Mouse (Mus musculus) A20 (cell line): ENCODE results near the gene Eri2.
A peak's percentile ranks its signal among the peaks of the same experiment; 100 is the strongest.
"Not testable (repeated sequence)": the region's sequence is repeated elsewhere in the genome, so short reads cannot be mapped to it uniquely, and the experiment has no call there.

Source experiments
- DNase-seq: peaks from one replicate; pipeline ENCODE4 v3.0.0-alpha.2; 2011; ENCODE audit warnings: low read depth, low spot score

Eri2 gene

DNA sequence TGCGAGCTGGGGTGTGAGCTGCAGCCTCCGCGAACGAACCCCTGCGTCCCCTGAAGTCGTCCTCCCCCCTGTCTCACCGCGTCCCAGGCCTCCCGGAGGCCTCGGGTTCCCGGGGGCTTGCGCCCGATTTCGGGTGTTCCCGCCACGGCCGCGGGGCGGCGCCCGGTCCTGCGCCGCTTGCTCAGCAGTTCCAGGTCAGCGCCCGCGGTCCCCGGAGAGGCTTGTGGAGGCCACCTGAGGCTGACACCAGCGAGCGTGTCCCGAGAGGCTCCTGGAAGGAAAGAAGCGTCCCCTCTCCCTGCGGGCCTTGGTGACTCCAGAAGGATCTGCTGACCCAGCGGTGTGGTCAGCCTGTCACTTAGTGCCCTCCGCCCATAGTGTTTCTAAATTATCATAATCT, 49.5 kb downstream of the Eri2 start:
- DNase-seq, result peak; percentile 60

DNA sequence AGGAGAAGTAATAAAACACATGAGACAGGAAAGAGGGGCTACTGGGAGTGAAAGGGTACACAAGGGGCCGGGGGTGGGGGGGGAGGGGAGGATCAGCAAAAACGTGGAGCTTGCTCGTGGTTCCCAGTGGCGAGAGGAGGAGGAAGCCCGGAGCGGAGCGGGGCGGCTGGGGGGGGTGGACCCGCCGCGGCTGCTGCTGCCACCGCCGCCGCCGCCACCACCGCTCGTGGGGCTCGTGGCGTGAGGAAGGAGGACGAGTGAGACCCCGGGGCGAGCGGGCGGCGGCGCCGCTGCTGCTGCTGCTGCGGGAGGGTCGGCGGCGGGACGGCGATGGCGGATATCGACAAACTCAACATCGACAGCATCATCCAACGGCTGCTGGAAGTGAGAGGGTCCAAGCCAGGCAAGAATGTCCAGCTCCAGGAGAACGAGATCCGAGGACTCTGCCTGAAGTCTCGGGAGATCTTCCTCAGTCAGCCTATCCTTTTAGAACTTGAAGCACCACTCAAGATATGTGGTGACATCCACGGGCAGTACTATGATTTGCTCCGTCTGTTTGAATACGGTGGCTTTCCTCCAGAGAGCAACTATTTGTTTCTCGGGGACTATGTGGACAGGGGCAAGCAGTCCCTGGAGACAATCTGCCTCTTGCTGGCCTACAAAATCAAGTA, 53.9 kb downstream of the Eri2 start:
- DNase-seq, result not testable (repeated sequence)

DNA sequence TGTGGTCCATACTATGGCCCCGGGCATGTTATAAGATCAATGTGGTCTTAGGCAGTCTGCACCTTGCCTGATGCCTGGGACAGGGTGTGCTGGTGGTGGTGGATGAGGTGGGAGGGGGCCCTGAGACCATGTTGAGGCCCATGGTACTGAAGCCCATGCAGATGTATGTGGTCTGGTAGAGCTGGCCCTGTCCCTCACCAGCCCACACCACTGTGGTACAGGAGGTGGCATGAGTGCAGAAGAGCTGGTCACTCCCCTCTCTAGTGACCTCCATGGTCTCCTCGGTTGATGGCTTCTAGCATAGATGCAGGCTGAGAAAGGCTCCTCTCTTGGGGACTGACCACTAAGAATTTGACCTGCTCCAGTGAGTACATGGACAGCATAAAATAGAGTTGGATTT, 55.0 kb downstream of the Eri2 start:
- no peak for DNase-seq

DNA sequence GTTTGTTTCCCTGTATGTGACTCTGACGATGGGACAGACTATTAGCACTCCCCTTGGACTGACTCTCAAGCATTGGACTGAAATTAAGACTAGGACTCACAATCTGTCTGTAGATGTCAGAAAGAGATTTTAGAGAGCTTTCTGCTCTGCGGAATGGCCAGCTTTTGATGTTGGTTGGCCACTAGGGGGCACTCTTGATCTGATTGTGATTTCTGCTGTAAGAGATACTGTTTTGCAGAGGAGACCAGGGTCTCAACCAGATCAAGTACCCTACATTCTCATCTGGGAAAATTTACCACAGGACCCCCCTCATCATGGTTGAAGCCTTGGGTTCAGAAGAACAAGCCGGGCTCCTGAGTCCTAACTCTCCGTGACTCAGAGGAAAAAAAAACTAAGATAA, 62.6 kb downstream of the Eri2 start:
- peak; percentile 46 for DNase-seq

DNA sequence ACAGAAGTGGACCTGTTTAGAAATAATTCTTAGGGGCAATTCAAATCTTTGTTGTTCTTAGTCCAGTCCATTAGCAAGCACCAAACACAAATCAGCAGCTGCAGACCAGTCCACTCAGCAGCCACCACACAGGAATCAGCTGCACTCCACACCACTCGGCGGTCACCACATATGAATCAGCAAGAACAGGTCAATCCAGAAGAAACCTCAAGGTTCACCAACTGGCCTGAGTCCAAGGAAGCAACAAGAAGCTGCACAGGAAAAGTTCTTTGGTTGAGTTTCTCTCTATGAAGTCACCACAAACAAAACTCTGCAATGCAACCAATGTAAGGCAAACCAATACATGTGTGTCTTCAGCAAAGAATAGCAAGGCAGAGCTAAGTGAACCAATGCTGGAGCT, 66.2 kb downstream of the Eri2 start:
- no peak for DNase-seq

DNA sequence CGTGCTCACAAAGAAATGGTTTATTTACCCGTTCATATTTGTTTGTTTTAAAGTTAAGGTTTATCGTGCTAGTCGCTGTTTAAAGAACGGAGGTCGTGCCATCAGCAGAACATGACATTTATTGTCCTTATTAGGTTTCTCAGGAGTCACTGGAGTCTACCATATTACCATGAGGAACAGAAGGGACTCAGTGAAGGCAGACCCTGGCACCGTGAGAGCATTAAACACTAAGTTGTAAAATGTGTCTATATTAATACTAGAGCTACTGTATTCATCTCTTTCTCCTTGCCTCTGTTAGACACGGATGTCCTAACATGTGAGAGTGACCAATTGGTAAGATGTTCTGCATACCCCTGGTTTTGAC, 72.9 kb downstream of the Eri2 start:
- no peak for DNase-seq

DNA sequence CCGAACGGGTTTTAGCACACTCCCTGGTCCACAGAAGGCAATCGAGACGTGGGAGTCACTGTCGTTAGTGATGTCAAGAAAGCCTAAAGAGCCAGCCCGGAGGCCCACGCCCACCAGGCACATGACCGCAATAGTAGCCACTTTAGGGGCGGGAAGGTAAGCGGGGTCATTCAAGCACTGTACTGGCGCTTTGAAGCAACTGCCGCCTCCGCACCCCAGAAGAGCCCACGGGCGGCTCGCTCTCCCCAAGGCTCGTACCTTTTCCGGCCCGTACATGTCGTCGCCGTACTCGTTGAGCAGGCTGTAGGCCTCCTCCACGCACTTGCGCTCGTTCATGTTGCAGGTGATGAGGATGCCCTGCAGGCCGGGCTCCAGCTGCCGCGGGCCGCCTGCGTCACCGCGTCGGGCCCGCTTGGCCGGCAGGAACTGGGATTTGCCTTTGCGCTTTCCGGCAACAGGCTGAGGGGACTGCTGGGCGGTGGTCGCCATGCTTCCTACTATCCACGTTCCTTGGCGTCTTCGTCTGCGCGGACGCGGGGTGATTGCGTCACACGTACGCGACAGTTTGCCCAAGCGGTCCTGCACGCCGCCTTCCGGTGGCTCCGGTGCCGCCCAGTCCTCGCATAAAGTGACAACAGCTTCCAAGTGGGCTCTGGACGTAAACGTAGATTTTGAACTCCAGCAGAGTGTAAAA, 73.5 kb downstream of the Eri2 start, which contains the start of gene Thumpd1:
TSS of gene Thumpd1 (minus strand) at position 546 of the 694 bp plus-strand sequence.
- DNase-seq, result peak; percentile 94
